Mouse (Mus musculus): ENCODE measurements around the gene Tiam1. TPM values are rescaled to one million over a fixed set of nuclear protein-coding genes. Genes with fewer than 3 reads are reported as not detected.

The Tiam1 gene
- polyA plus RNA-seq, 1 experiment, result 10.7 TPM

DNA sequence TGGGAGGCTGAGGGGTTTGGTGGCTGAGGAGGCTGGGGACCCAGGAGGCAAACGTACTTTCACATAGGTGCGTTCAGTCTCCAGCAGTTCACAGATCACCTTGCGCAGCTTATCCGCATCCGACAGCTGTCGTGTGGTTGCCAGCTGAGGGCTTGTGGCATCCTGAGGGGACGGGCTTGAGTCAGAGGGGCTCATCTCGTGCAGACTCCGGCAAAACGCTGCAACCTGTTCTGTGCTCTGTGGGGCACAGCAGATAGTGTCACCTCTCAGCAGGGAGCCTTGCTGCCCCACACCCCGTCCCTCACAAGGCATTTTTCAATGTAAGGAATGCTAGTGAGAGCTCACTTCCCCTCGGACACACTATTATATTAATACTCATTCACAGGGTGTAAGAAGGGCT, 330.7 kb downstream of the Tiam1 start:
- Histone ChIP-seq H3K4me3 (replicated peaks; ENCODE audit: control insufficient read depth, low read depth, low read length) (no peak overlapping the region), H3K27ac (ENCODE audit: control insufficient read depth, insufficient read depth, low read depth, low read length, poor library complexity) (no peak overlapping the region), H3K4me1 (ENCODE audit: control insufficient read depth, insufficient read depth, low read length) (peaks cover 2% of the 10 kb centered on the region; the same call in 1 of the 2 replicates)
- TF ChIP-seq CTCF (IDR thresholded peaks at IDR 0.05; ENCODE audit: control insufficient read depth, insufficient read depth, low read length) (no peak), POLR2A (IDR thresholded peaks at IDR 0.05; ENCODE audit: borderline replicate concordance, control insufficient read depth, low read depth, low read length) (no peak)
- 87% methylated on average over 12 of the region's 12 CpGs for WGBS

DNA sequence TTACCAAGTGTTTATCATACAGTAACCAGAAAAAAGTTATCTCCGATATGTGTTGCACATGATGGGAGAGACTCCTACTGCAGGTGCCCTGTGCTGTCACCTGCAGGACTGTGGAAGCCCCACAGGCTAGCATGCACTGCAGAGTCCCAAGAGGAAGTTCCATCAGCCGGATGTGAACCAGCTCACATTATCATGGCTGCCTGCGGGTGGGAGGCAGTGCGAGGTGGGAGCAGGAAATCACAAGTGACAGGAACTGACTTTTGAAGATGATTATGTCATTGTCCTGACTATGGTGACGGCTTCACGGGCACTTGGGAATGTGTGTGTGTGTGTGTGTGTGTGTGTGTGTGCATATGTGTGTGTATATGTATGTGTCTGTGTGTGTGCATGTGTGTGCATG, 333.2 kb downstream of the Tiam1 start:
- no peak overlapping the region for H3K4me3 ChIP-seq (replicated peaks; ENCODE audit: control insufficient read depth, low read depth, low read length)
- no peak overlapping the region for H3K27ac ChIP-seq (ENCODE audit: control insufficient read depth, insufficient read depth, low read depth, low read length, poor library complexity)
- no peak for TF ChIP-seq CTCF (IDR thresholded peaks at IDR 0.05; ENCODE audit: control insufficient read depth, insufficient read depth, low read length)
- no peak for TF ChIP-seq POLR2A (IDR thresholded peaks at IDR 0.05; ENCODE audit: borderline replicate concordance, control insufficient read depth, low read depth, low read length)
- H3K4me1 ChIP-seq (ENCODE audit: control insufficient read depth, insufficient read depth, low read length), result no peaks in the 10 kb centered on the region
- 58% methylated on average over 6 of the region's 6 CpGs for WGBS

DNA sequence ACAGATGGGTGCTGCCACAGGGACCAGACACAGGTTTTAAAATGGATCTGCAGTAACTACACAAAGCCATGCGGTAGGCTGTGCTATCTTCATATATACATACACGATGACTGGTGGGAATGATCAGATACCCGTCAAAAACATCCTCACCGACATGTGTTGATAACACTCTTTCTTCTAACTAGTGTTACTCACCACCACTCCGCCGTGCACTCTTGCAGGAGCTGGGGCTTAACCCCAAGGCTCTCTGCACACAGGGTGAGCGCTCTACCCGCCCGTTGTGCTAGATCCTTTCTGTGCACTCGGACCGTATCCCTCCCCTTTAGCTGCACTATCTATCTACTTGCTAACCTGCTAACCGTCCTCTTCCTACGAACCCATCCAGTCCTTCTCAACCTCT, 335.4 kb downstream of the Tiam1 start:
- no peak for TF ChIP-seq POLR2A (IDR thresholded peaks at IDR 0.05; ENCODE audit: borderline replicate concordance, control insufficient read depth, low read depth, low read length)
- no peak for TF ChIP-seq CTCF (IDR thresholded peaks at IDR 0.05; ENCODE audit: control insufficient read depth, insufficient read depth, low read length)
- 89% methylated on average over 13 of the region's 13 CpGs for WGBS
- Histone ChIP-seq H3K27ac (ENCODE audit: control insufficient read depth, insufficient read depth, low read depth, low read length, poor library complexity) (no peak overlapping the region), H3K4me1 (ENCODE audit: control insufficient read depth, insufficient read depth, low read length) (no peaks in the 10 kb centered on the region), H3K4me3 (replicated peaks; ENCODE audit: control insufficient read depth, low read depth, low read length) (no peak overlapping the region)

DNA sequence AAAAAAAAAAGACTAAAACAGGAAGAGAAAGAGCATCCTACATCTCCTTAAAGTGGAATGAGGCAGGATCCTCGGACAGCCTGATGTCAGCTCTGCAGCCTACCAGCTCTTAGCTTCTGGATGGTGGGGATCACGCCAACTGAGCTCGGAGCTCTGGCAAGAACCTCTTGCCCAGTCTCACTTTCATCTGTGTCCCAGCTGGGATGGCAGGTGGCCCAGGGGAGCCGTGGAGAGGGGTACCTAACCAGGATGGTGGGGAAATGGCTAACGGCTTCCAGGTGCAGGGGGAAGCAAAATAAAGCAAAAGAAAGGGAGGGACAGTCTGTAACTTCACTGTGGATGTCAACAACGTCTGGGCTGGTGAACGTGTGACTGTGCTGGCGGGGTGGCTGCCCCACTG, 337.6 kb downstream of the Tiam1 start:
- Histone ChIP-seq H3K4me1 (ENCODE audit: control insufficient read depth, insufficient read depth, low read length) (no peaks in the 10 kb centered on the region; the same call in 1 of the 2 replicates), H3K27ac (ENCODE audit: control insufficient read depth, insufficient read depth, low read depth, low read length, poor library complexity) (no peak overlapping the region), H3K4me3 (replicated peaks; ENCODE audit: control insufficient read depth, low read depth, low read length) (no peak overlapping the region)
- WGBS, result 82% methylated on average over 8 of the region's 8 CpGs
- TF ChIP-seq POLR2A (IDR thresholded peaks at IDR 0.05; ENCODE audit: borderline replicate concordance, control insufficient read depth, low read depth, low read length) (no peak), CTCF (IDR thresholded peaks at IDR 0.05; ENCODE audit: control insufficient read depth, insufficient read depth, low read length) (no peak)

DNA sequence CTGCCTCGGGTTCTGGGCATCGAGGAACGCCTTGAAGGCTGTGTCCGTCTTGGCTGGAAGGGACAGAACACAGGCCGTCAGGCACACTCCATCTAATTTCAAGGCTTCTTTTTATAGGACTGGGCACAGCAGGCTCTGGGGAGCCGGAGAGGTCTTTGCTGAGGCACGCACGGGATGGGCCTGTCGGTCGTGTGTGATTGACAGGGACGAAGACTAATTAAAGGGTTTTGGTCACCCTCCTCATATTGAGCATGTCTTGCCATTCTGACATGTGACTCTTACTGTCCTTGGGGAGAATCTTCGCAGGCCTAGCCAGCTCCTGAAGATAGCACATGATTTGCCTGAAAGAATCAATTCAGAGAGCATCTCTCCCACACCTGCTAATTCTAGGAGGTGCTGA, 338.4 kb downstream of the Tiam1 start:
- 89% methylated on average over 12 of the region's 12 CpGs for WGBS
- Histone ChIP-seq H3K4me1 (ENCODE audit: control insufficient read depth, insufficient read depth, low read length) (no peaks in the 10 kb centered on the region; the same call in 1 of the 2 replicates), H3K27ac (ENCODE audit: control insufficient read depth, insufficient read depth, low read depth, low read length, poor library complexity) (no peak overlapping the region), H3K4me3 (replicated peaks; ENCODE audit: control insufficient read depth, low read depth, low read length) (no peak overlapping the region)
- TF ChIP-seq POLR2A (IDR thresholded peaks at IDR 0.05; ENCODE audit: borderline replicate concordance, control insufficient read depth, low read depth, low read length), result no peak
- TF ChIP-seq CTCF (IDR thresholded peaks at IDR 0.05; ENCODE audit: control insufficient read depth, insufficient read depth, low read length), result no peak

DNA sequence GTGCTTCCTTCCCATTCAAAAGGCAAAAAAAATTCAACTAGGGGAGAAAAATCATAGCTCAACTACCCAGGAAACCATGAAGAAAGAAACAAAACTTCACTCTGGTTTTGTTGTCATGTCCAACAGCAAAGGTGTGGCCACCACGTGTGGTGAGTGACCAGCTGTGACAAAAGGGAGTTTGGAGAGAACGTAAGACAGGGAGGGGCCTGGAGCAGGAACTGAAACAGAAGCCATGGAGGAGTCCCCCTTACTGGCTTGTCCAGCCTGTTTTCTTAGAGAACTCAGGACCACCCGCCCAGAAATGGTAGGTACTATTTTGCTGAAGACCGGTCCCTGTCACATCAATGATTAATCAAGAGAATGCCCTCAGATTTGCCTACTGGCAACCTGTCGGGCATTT, 342.1 kb downstream of the Tiam1 start:
- Histone ChIP-seq H3K27ac (ENCODE audit: control insufficient read depth, insufficient read depth, low read depth, low read length, poor library complexity) (no peak overlapping the region), H3K4me3 (replicated peaks; ENCODE audit: control insufficient read depth, low read depth, low read length) (no peak overlapping the region), H3K4me1 (ENCODE audit: control insufficient read depth, insufficient read depth, low read length) (no peaks in the 10 kb centered on the region; the same call in 1 of the 2 replicates)
- no peak for TF ChIP-seq CTCF (IDR thresholded peaks at IDR 0.05; ENCODE audit: control insufficient read depth, insufficient read depth, low read length)
- TF ChIP-seq POLR2A (IDR thresholded peaks at IDR 0.05; ENCODE audit: borderline replicate concordance, control insufficient read depth, low read depth, low read length), result no peak
- 64% methylated on average over 5 of the region's 5 CpGs for WGBS

DNA sequence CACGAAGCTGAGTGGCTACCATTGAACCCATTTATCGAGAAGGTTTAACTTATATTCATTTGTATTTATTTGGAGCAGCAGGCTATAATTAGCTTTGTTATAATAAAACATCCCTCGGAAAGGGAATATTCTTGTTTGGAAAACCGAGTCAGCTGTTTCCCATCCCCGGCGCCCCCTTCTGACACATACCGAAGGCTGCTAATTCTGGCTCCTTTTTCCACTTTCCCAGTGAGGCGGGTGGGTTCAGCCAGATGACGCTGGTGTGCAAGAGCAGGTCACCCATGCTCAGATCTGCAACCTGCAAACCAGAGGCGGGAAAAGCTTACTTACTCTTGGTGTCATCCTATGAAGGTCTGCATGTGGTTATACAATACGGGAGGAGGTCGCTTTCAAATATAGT, 343.8 kb downstream of the Tiam1 start:
- Histone ChIP-seq H3K27ac (ENCODE audit: control insufficient read depth, insufficient read depth, low read depth, low read length, poor library complexity) (no peak overlapping the region), H3K4me3 (replicated peaks; ENCODE audit: control insufficient read depth, low read depth, low read length) (no peak overlapping the region), H3K4me1 (ENCODE audit: control insufficient read depth, insufficient read depth, low read length) (no peaks in the 10 kb centered on the region; the same call in 1 of the 2 replicates)
- TF ChIP-seq CTCF (IDR thresholded peaks at IDR 0.05; ENCODE audit: control insufficient read depth, insufficient read depth, low read length), result no peak
- no peak for TF ChIP-seq POLR2A (IDR thresholded peaks at IDR 0.05; ENCODE audit: borderline replicate concordance, control insufficient read depth, low read depth, low read length)
- WGBS, result 85% methylated on average over 12 of the region's 12 CpGs

DNA sequence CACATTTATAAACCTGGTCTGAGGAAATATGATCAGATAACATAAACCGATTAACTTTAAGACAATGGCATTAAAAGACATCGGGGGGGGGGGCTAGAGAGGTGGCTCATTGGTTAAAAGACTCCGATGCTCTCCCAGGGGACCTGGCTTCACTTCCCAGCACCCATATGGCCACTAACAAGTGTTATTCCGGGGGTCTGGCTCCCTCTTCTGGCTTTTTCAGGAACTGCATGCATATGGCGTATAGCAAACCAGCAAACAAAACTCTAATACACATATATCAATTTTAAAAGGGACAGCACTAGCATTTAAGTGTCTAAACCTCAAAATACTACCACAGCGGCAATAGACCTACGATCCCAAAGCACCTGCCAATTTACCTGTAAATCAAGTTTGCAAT, 347.0 kb downstream of the Tiam1 start:
- no peak; the same call in 1 of the 2 replicates for TF ChIP-seq CTCF (IDR thresholded peaks at IDR 0.05; ENCODE audit: control insufficient read depth, insufficient read depth, low read length)
- no peak for TF ChIP-seq POLR2A (IDR thresholded peaks at IDR 0.05; ENCODE audit: borderline replicate concordance, control insufficient read depth, low read depth, low read length)
- WGBS, result 85% methylated on average over 7 of the region's 7 CpGs
- no peak overlapping the region for H3K27ac ChIP-seq (ENCODE audit: control insufficient read depth, insufficient read depth, low read depth, low read length, poor library complexity)

More for the DNA sequence above, 347.0 kb downstream of the Tiam1 start:
- Histone ChIP-seq H3K4me1 (ENCODE audit: control insufficient read depth, insufficient read depth, low read length) (no peaks in the 10 kb centered on the region; the same call in 1 of the 2 replicates), H3K4me3 (replicated peaks; ENCODE audit: control insufficient read depth, low read depth, low read length) (no peak overlapping the region)
